Mouse (Mus musculus) layer of hippocampus, postnatal 36 days (tissue): Measurements from ENCODE around the gene Mki67. TPM values are rescaled to one million over a fixed set of nuclear protein-coding genes. Genes with fewer than 3 reads are reported as not detected.

Experiments
- DNase-seq, 2 experiments: peaks; one replicate each; pipeline ENCODE4 v3.0.0; 2022
- total RNA-seq, 2 experiments: library from RNA; stranded (reverse); gene quantifications; 2 replicates each; pipeline ENCODE4 v1.2.3; 2021

The Mki67 gene
- total RNA-seq, 2 experiments from 2014 or later = 1.4 to 1.7 TPM

DNA sequence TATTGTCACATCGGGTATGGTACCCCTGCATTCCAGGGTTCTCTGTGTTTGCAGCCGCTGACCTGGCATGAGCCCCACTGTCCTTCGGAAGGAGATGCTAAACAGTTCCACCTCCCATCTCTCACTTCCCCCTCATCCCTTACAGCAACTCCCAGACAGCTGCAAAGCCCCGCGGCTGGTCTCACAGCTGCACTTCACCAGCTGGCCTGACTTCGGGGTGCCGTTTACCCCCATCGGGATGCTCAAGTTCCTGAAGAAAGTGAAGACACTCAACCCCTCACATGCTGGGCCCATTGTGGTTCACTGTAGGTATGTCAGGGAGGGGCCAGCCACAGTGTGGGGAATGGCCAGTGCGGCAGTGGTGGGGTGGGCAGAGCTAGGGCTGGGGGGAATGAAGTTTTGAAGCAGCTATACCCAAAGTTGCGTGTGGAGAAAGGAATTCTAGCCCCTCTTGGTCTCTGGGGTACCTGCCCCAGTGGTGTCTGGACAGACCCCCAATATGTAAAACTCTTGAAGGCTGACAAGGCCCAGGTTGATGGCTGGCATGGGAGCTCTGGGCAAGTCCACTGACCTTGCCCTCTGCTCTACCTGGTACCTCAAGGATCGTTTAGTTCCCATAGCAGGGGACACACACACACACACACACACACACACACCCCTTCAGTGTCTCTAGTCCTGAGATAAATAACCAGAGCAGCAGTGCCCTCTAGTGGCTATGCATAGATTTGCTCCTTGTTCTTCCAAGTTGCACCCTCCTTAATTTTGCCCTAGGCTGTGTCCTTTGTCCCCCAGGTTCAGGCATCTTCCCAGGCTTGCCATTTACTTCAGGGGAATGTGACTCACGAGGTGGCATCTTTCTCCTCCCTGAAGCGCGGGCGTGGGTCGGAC is 47.1 kb downstream of the Mki67 start:
- DNase-seq = peak; percentile 27 to 37

- DNase-seq = no peak
These were observed 49.8 kb downstream of the Mki67 start for GRCm38 (mm10) chr7:135666314-135666713.

GRCm38 (mm10) chr7:135664211-135664610 is 52.0 kb downstream of the Mki67 start:
- DNase-seq = no peak

- no peak for DNase-seq
These were observed 55.8 kb downstream of the Mki67 start for GRCm38 (mm10) chr7:135660314-135660713.

DNA sequence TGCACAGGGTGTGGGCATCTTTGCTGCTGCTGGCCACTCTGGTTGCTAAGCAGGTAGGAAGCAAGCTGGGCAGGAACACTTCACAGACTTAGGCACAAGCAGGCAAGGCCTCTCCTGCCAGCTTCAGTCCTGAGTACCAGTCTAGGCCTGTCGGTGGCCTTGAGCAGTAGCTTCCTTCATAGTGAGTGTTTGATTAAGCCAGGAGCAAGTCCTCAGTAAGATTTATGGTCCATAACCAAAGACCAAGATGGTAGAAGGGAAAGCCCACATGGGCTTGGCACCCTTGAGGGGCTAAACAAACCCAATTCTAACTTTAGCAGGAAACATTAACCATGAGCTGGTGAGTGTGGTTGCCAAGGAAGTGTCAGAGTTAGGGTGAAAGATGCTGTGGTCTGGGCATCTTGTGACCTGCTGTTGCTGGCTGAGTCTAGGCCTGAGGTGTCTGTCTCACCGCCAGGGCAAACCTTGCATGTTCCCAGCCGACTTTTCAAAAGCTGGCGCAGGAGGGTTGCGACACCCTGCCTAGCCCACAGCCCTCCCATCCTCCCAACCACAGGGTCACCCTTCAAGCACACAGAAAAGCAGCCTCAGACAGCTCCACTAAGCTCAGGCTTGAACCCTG is 56.7 kb downstream of the Mki67 start:
- no peak for DNase-seq

DNA sequence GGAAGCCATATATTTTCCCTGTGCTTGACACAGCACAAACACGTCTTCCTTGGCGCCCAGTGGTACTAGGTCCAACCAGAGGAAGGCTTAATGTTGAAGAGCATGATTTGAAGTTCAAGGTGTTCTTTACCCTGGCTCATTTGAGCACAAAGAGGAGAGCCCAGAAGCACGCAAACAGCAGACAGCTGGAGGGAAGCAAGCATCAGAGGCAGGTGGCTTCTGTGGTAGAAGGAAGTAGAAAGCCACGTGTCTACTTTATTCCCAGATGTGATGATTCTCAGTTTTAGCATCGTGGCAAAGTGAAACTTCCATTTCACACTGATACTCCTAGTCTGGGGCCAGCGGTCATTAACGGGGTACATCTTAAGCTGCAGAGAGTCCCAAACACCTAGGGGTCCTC is 58.0 kb downstream of the Mki67 start:
- no peak for DNase-seq

DNA sequence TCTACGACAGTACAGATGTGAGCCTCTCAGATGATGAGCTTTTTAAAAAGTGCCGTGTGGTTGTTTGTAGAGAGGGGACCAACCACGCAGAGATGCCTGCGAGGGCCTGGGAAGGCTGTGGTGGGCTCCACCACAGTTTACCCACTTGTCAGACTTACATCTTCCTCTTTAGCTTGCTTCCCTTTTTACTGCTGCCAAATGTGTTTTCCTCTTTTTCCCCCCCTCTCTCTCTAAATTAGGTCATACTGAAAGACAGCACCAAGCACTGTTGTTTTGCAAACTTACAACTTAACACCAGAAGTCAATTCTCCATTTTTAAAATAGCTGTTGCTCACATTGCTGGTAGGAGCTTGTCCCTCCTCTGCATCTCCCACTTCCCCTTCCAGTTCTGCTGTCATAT is 61.0 kb downstream of the Mki67 start:
- DNase-seq = no peak

DNA sequence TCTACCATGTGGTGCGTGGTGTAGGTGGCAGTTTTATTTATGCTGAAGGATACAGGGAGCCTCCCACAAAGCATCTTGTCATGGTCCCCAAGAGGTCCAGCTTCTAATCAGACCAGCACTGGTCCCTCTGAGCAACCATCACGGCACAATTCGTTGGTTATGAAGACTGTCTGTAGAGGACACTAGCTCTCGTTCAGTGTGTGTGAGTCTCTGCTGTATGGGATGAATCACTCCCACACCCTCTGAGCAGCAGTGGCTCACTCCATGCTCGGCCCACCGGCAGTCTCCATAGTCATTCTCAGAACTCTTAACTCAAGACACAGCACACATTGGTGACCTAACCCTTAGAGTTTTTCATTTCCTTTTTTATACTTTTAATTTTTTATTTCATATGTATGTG is 61.9 kb downstream of the Mki67 start:
- no peak for DNase-seq

DNA sequence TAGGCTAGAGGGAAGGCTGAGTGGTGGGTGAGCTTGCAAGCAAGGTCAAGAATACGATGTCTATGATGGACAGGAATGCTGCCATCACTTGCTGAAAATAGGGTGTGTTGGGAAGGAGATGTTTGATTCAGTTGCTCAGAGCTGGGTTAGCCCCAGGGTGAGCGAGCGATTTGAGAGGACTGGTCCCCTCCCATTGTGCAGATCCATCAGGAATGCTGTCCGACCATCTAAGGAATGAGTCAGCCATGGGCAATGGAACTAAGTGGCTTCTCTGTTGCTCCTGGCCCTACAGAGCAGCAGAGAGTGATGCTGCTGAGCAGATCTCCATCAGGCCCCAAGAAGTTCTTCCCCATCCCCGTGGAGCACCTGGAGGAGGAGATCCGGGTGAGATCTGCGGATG is 62.6 kb downstream of the Mki67 start:
- no peak for DNase-seq

- no peak for DNase-seq
These were observed 63.4 kb downstream of the Mki67 start for GRCm38 (mm10) chr7:135652781-135653180.

GRCm38 (mm10) chr7:135651831-135652511 is 64.2 kb downstream of the Mki67 start:
- DNase-seq = no peak

- DNase-seq = no peak
These were observed 66.1 kb downstream of the Mki67 start for GRCm38 (mm10) chr7:135650061-135650460.

GRCm38 (mm10) chr7:135649306-135649705 is 66.9 kb downstream of the Mki67 start:
- no peak for DNase-seq

DNA sequence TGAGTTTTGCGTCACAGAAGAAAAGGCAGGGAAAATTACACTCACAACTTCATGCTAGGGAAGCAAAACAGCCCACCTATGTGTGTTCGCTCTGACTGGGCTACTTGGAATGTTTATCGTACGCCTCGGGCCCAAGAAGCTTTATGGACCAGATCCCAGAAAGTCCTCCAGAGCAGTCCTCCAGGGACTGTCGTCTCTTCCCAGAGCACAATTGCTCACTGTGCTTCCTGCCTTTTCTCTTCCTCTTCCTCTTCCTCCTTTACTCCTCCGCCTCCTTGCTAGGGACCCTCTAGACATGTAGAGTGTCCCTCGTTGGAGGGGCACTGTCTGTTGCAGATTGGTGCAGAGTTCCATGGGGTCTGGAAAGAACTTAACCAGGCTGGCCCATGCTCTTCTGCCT is 67.3 kb downstream of the Mki67 start:
- no peak for DNase-seq

GRCm38 (mm10) chr7:135646976-135647375 is 69.2 kb downstream of the Mki67 start:
- DNase-seq = no peak

DNA sequence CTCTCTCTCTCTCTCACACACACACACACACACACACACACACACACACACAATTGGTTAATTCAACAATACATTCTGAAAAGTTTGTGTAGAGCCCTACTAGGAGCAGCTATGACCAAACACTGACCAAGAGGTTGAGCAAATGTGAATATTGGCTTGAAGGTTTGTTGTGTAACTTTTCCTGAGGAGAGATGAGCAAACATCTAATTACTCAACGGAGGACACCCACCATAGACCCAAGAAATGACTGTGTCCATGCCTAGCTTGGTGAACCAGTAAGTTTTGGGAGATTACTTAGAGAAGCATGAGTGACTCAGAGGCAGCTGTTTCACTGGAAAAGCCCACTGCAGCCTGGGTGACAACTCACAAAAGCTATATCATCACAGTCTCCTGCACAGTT is 71.7 kb downstream of the Mki67 start:
- no peak for DNase-seq

DNA sequence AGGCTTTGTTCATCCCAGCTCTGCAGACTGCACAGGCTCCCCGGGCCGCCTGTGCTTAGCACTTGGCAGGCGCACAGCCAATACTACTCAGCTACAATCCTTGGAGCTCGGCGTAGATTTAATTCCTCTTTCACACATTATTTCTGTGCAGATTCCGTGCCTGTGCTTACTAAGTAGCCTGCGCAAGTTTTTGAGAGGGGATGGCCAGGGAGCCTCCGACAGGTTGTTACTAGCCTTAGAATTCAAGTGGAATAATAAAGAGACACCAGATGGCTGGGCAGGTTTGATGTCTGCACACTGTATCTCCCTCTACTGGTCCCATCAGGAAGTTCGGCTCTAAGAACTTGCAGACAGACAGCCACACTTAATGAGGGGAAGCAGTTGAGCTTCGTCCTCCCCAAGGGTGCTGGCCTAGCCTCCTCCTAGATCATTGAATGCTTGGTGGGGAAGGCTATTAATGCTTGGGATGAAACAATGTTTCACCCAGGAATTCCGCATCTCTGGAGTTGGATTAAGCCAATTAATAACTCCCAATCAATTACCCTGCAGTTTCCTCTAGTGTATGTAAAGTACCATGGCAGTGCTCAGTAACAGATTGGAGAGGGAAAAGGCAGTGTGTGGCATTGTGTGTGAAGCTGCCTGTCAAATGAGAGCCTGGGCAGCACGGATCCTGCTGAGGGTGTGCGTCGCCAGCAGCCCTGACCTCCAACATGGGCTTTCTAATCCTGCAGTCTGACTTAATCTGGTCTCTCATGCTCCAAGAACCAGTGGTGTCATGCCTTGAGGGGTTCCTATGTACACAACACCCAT is 74.3 kb downstream of the Mki67 start:
- DNase-seq = peak; percentile 75

Other genes starting within 250 kb of the Mki67 start
- gene Clrn3, start 187.7 kb downstream of the Mki67 start, total RNA-seq = not detected
- 10 to 100 TPM; 47.0 to 53.8 TPM for gene Ptpre, start 178.9 kb downstream of the Mki67 start, total RNA-seq